33 mouse cellular contexts compared by ENCODE assay signal in the genomic region with DNA sequence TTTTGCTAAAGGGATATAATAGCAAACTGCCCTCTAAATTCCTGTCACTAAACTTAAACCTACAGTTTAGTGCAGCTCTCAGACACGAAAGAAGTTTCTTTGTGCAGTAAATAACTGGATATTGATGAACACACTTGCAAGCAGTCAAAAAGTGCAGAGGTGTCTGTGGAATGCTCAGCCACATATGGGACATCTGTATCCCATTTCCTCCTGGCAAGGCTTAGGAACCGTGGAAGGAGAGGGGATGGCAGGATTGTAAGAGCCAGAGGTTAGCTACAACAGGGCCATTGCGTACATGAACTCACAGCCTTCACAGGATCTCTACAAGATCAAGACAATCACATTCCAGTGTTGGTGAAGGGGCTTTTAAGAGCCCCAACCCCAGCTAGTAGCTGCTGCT. TPM values are rescaled to one million over a fixed set of nuclear protein-coding genes. Genes with fewer than 3 reads are reported as not detected.
DNase-seq lines count a peak whose midpoint lies in the region; ATAC-seq and TF ChIP-seq lines count a peak whose summit lies in the region.
"Had no signal": no experiment of that assay in that cellular context is flagged by ENCODE, and none has a peak within 500 bp of the region (broad histone marks: within the 10 kb centered on the region; RNA-seq: fewer than 3 reads in every experiment).

No protein-coding gene starts in this region.

- peak; percentile 30 for DNase-seq in embryo, embryonic 10.5 days (ENCODE audit: low spot score)
- peak; percentile 43 for DNase-seq in embryonic facial prominence, embryonic 11.5 days (ENCODE audit: low spot score)
- peak; percentile 37 for DNase-seq in mesoderm, embryonic 11.5 days (ENCODE audit: low read depth, low spot score)
- DNase-seq in gastrocnemius, postnatal 36 days, result no peak
- DNase-seq: adrenal gland, postnatal 10 days; cerebellum, adult 11 months; cerebellum, adult 9-10 months; cerebellum, postnatal 36 days; gastrocnemius, postnatal 14 days; heart, adult 11 months; kidney, postnatal 25 days; left cerebral cortex, postnatal 4 days; liver; lung, postnatal 4 days; thymus, postnatal 4 days had no signal

- no peaks in the 10 kb centered on the region for H3K4me1 ChIP-seq in embryonic facial prominence, embryonic 11.5 days (ENCODE audit: control insufficient read depth, insufficient read depth, low read length)
- H3K4me1 ChIP-seq in embryonic fibroblast, embryonic 13.5 days (ENCODE audit: control insufficient read depth, insufficient read depth, low read length), result no peaks in the 10 kb centered on the region
- H3K4me1 ChIP-seq in liver, embryonic 12.5 days, result peaks cover 8% of the 10 kb centered on the region; the same call in 1 of the 2 replicates
- H3K4me1 ChIP-seq: heart, embryonic 10.5 days; heart, embryonic 15.5 days; hindbrain, embryonic 12.5 days; kidney, embryonic 15.5 days; liver, embryonic 15.5 days; lung, embryonic 15.5 days had no signal

- intact Hi-C loops in gastrocnemius, postnatal 36 days (cut with DNase I), result no loop called here

- no peaks in the 10 kb centered on the region; the same call in 1 of the 2 replicates for H3K27me3 ChIP-seq in embryonic facial prominence, embryonic 11.5 days (ENCODE audit: control insufficient read depth, insufficient read depth, low read length)
- H3K27me3 ChIP-seq in liver, embryonic 12.5 days (replicated peaks), result no peaks in the 10 kb centered on the region
- H3K27me3 ChIP-seq: CH12.LX; forebrain, embryonic 15.5 days; heart, embryonic 15.5 days; liver, embryonic 15.5 days; lung, embryonic 15.5 days had no signal

- H3K4me2 ChIP-seq in embryonic facial prominence, embryonic 11.5 days (ENCODE audit: low read depth, low read length), result no peak overlapping the region
- H3K4me2 ChIP-seq in liver, embryonic 12.5 days, result no peak overlapping the region
- H3K4me2 ChIP-seq: forebrain, embryonic 15.5 days; heart, embryonic 15.5 days; hindbrain, embryonic 12.5 days; kidney, embryonic 15.5 days; liver, embryonic 15.5 days; lung, embryonic 15.5 days; midbrain, embryonic 13.5 days had no signal

- H3K9ac ChIP-seq in embryonic facial prominence, embryonic 11.5 days (replicated peaks; ENCODE audit: low read length), result no peak overlapping the region
- no peak overlapping the region for H3K9ac ChIP-seq in liver, embryonic 12.5 days
- H3K9ac ChIP-seq: forebrain, embryonic 15.5 days; heart, embryonic 15.5 days; hindbrain, embryonic 12.5 days; kidney, embryonic 15.5 days; liver, embryonic 15.5 days; lung, embryonic 15.5 days; midbrain, embryonic 13.5 days had no signal

- 36% methylated on average over 3 of the region's 3 CpGs for WGBS in embryonic facial prominence, embryonic 11.5 days
- WGBS in liver, embryonic 12.5 days (ENCODE audit: insufficient replicate concordance), result 62% methylated on average over 3 of the region's 3 CpGs

- H3K4me3 ChIP-seq in embryonic facial prominence, embryonic 11.5 days (ENCODE audit: low read depth, low read length), result no peak overlapping the region
- H3K4me3 ChIP-seq in embryonic fibroblast, embryonic 13.5 days (ENCODE audit: insufficient read depth, low read length), result no peak overlapping the region
- no peak overlapping the region for H3K4me3 ChIP-seq in liver, embryonic 12.5 days
- H3K4me3 ChIP-seq: forebrain, embryonic 15.5 days; heart, embryonic 10.5 days; heart, embryonic 15.5 days; hindbrain, embryonic 12.5 days; kidney, embryonic 15.5 days; liver, embryonic 15.5 days; lung, embryonic 15.5 days; megakaryocyte, embryonic 14.5 days; midbrain, embryonic 13.5 days had no signal

- no peak overlapping the region for H3K27ac ChIP-seq in embryonic facial prominence, embryonic 11.5 days (replicated peaks; ENCODE audit: low read depth, low read length)
- peak overlapping the region; percentile 61 for H3K27ac ChIP-seq in embryonic fibroblast, embryonic 13.5 days (ENCODE audit: insufficient read depth, low read length)
- H3K27ac ChIP-seq in liver, embryonic 12.5 days, result no peak overlapping the region
- H3K27ac ChIP-seq: forebrain, embryonic 15.5 days; heart, embryonic 10.5 days; heart, embryonic 15.5 days; hindbrain, embryonic 12.5 days; kidney, embryonic 15.5 days; liver, embryonic 15.5 days; lung, embryonic 15.5 days; midbrain, embryonic 13.5 days had no signal

- ATAC-seq in embryonic facial prominence, embryonic 11.5 days (replicated peaks; ENCODE audit: insufficient number of reproducible peaks, low FRiP score, low TSS enrichment, low read depth), result no peak
- ATAC-seq in frontal cortex, adult (ENCODE audit: low TSS enrichment), result no peak
- no peak for ATAC-seq in liver, embryonic 12.5 days
- ATAC-seq: forebrain, embryonic 15.5 days; intestine, postnatal 0 days; midbrain, embryonic 13.5 days had no signal

- H3K36me3 ChIP-seq in embryonic facial prominence, embryonic 11.5 days (replicated peaks; ENCODE audit: control insufficient read depth, insufficient read depth, low read depth, low read length), result no peaks in the 10 kb centered on the region
- H3K36me3 ChIP-seq in liver, embryonic 12.5 days, result no peaks in the 10 kb centered on the region
- H3K36me3 ChIP-seq: forebrain, embryonic 15.5 days; heart, embryonic 10.5 days; heart, embryonic 15.5 days; hindbrain, embryonic 12.5 days; kidney, embryonic 15.5 days; liver, embryonic 15.5 days; lung, embryonic 15.5 days; midbrain, embryonic 13.5 days had no signal

- no peak for TF ChIP-seq CTCF in embryonic fibroblast, embryonic 13.5 days (IDR thresholded peaks at IDR 0.05; ENCODE audit: borderline replicate concordance, insufficient read depth, low read length)

- H3K9me3 ChIP-seq in embryonic facial prominence, embryonic 11.5 days (replicated peaks; ENCODE audit: control insufficient read depth, low read length), result no peaks in the 10 kb centered on the region
- no peaks in the 10 kb centered on the region for H3K9me3 ChIP-seq in liver, embryonic 12.5 days (replicated peaks)
- H3K9me3 ChIP-seq: forebrain, embryonic 15.5 days; heart, embryonic 10.5 days; heart, embryonic 15.5 days; hindbrain, embryonic 12.5 days; kidney, embryonic 15.5 days; liver, embryonic 15.5 days; lung, embryonic 15.5 days; megakaryocyte, embryonic 14.5 days; midbrain, embryonic 13.5 days had no signal

- no peak for TF ChIP-seq POLR2A in embryonic fibroblast, embryonic 13.5 days (IDR thresholded peaks at IDR 0.05; ENCODE audit: low read depth, low read length)

RNA-seq across cellular contexts. Expression of a gene that starts 2.4 kb away (rescaled TPM):
- polyA plus RNA-seq in embryonic facial prominence, embryonic 11.5 days (2014; fragmentation: Nextera tagmentation; extraction: Ambion mirVana), result 6.2 and 7.0 TPM in 2 replicates
- polyA plus RNA-seq in embryonic fibroblast, embryonic 13.5 days (2011; ENCODE audit: insufficient read length, low read depth, missing spikeins), result 4.8 and 6.6 TPM in 2 replicates
- total RNA-seq in gastrocnemius, postnatal 36 days (2021), result under 1 TPM; 0.79 to 0.89 TPM
- 1.5 and 1.7 TPM in 2 replicates for polyA plus RNA-seq in liver, embryonic 12.5 days (2016; fragmentation: Nextera tagmentation; extraction: Ambion mirVana)

RNA-seq across cellular contexts. Expression of a gene that starts 46.8 kb away (rescaled TPM):
- polyA plus RNA-seq in embryonic facial prominence, embryonic 11.5 days (2014; fragmentation: Nextera tagmentation; extraction: Ambion mirVana), result 0.97 and 1.3 TPM in 2 replicates
- polyA plus RNA-seq in embryonic fibroblast, embryonic 13.5 days (2011; ENCODE audit: insufficient read length, low read depth, missing spikeins), result 0.77 and 0.93 TPM in 2 replicates
- not detected for total RNA-seq in gastrocnemius, postnatal 36 days (2021)
- 0.32 and 0.50 TPM in 2 replicates for polyA plus RNA-seq in liver, embryonic 12.5 days (2016; fragmentation: Nextera tagmentation; extraction: Ambion mirVana)
- total RNA-seq: CH12.LX; gastrocnemius, postnatal 14 days; heart, postnatal 25 days; layer of hippocampus, adult 18-20 months had no signal
- polyA plus RNA-seq: C2C12; small intestine, adult 2 months had no signal

Comparison
In these comparisons a context has a peak if more than half of its experiments do, and no peak if none do; other contexts are left out.
1. DNase-seq: peak in embryo, embryonic 10.5 days (single experiment), embryonic facial prominence, embryonic 11.5 days (single experiment) and mesoderm, embryonic 11.5 days (single experiment); none in gastrocnemius, postnatal 36 days (0 of 2).